Mouse (Mus musculus): Measurements from ENCODE around the gene Gbf1. TPM values are rescaled to one million over a fixed set of nuclear protein-coding genes. Genes with fewer than 3 reads are reported as not detected.

The Gbf1 gene
- polyA plus RNA-seq, 1 experiment from 2014 or later, result 32.9 TPM

DNA sequence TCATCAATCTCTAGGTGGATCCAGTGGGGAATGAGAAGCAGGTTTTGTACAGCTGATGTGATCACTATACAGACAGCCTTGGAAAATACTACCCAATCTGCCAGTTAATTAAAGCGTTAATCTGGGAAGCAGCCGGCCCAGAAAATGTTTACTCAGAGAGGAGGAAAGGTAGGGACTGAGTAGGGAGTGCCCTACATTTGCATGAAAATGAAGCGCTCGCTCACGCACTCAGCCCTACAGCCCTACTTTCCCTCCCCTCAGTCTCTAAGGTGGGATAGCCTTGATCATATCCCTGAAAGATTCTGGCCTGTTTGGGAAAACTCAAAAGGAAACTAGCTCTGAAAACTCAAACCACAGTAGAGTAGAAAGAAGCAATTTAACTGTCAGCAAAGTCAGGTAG, 92.3 kb downstream of the Gbf1 start:
- ATAC-seq (replicated peaks; ENCODE audit: low FRiP score, low read depth), result no peak
- WGBS, result 40% methylated on average over 5 of the region's 5 CpGs

DNA sequence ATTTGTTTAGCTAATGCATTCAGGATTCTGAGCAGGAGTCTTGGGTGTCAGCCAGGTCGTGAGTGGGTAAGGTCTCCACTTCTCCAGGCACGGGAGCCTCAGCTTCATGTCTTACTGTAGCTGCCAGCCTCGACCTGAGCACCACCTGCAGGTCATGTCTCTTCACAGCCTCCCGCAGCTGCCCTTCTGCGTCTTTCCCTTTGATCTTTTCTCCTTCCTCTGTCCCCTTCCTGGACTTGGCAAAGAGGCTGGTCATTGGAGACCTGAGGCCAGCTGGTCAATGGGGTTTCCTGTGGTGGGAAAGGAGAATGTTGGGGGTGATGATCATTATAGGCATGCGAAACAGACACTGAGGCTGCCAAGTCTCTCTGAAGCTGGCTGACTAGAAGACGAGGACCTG, 96.7 kb downstream of the Gbf1 start:
- H3K9ac ChIP-seq (ENCODE audit: low read depth, low read length), result no peak overlapping the region
- H3K36me3 ChIP-seq (ENCODE audit: insufficient read depth, low read length), result peaks cover 4% of the 10 kb centered on the region; the same call in 1 of the 2 replicates
- no peak overlapping the region for H3K4me3 ChIP-seq (replicated peaks; ENCODE audit: low read depth, low read length)
- H3K4me2 ChIP-seq (ENCODE audit: low read length), result no peak overlapping the region
- 27% methylated on average over 7 of the region's 7 CpGs for WGBS
- H3K27me3 ChIP-seq (ENCODE audit: insufficient read depth, low read length), result no peaks in the 10 kb centered on the region
- no peaks in the 10 kb centered on the region for H3K4me1 ChIP-seq (replicated peaks; ENCODE audit: insufficient read depth, low read length)
- ATAC-seq (replicated peaks; ENCODE audit: low FRiP score, low read depth) (no peak), DNase-seq (ENCODE audit: low spot score) (peak; percentile 21)
- H3K9me3 ChIP-seq (replicated peaks; ENCODE audit: low read length), result no peaks in the 10 kb centered on the region
- peak; percentile 53 for TF ChIP-seq CTCF (IDR thresholded peaks at IDR 0.05; ENCODE audit: low read depth)
- H3K27ac ChIP-seq, result no peak overlapping the region

More for the DNA sequence above, 92.3 kb downstream of the Gbf1 start:
- TF ChIP-seq CTCF (IDR thresholded peaks at IDR 0.05; ENCODE audit: low read depth), result no peak
- H3K27ac ChIP-seq, result no peak overlapping the region
- no peak overlapping the region for H3K9ac ChIP-seq (ENCODE audit: low read depth, low read length)
- no peaks in the 10 kb centered on the region for H3K4me1 ChIP-seq (replicated peaks; ENCODE audit: insufficient read depth, low read length)
- 0 out of 2 replicates have a peak, but pooled peaks cover 4% of the 10 kb centered on the region for H3K36me3 ChIP-seq (ENCODE audit: insufficient read depth, low read length)
- H3K4me3 ChIP-seq (replicated peaks; ENCODE audit: low read depth, low read length), result no peak overlapping the region
- DNase-seq (ENCODE audit: low spot score), result no peak
- H3K4me2 ChIP-seq (ENCODE audit: low read length), result no peak overlapping the region
- H3K9me3 ChIP-seq (replicated peaks; ENCODE audit: low read length), result no peaks in the 10 kb centered on the region
- no peaks in the 10 kb centered on the region for H3K27me3 ChIP-seq (ENCODE audit: insufficient read depth, low read length)

DNA sequence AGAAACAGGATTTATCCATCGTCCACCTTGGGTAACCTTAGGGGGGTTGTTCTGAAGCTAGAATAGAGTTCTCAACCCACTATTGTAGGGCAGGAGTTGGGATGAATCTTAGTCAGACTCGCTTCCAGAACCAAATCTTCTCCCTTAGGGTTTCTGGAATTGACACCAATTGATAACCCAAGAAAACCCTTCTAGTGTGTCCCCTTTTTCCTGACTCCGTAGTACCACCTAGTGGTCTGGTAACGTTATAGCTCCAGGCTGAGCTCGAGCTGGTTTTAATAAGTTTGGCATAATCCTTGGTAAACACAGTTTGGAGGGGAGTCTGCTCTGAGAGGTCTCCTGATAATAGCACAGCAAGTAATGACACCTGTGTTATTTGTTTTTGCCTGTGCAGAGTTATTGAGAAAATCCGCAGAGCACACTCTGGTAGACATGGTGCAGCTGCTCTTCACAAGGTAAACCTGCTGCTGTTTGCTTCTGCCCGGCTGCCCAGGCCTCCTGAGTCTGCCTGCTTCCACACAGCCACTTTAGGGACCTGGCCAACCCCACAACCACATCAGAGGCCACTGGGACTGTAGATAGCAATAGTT, 101.9 kb downstream of the Gbf1 start:
- no peak for ATAC-seq (replicated peaks; ENCODE audit: low FRiP score, low read depth)
- Histone ChIP-seq H3K36me3 (ENCODE audit: insufficient read depth, low read length) (peaks cover 15% of the 10 kb centered on the region), H3K9ac (ENCODE audit: low read depth, low read length) (no peak overlapping the region), H3K4me1 (replicated peaks; ENCODE audit: insufficient read depth, low read length) (no peaks in the 10 kb centered on the region), H3K4me2 (ENCODE audit: low read length) (no peak overlapping the region), H3K9me3 (replicated peaks; ENCODE audit: low read length) (no peaks in the 10 kb centered on the region), H3K4me3 (replicated peaks; ENCODE audit: low read depth, low read length) (no peak overlapping the region), H3K27me3 (ENCODE audit: insufficient read depth, low read length) (no peaks in the 10 kb centered on the region), H3K27ac (no peak overlapping the region)
- WGBS, result 39% methylated on average over 7 of the region's 7 CpGs
- DNase-seq (ENCODE audit: low spot score), result peak; percentile 84
- peak; percentile 84 for TF ChIP-seq CTCF (IDR thresholded peaks at IDR 0.05; ENCODE audit: low read depth)

DNA sequence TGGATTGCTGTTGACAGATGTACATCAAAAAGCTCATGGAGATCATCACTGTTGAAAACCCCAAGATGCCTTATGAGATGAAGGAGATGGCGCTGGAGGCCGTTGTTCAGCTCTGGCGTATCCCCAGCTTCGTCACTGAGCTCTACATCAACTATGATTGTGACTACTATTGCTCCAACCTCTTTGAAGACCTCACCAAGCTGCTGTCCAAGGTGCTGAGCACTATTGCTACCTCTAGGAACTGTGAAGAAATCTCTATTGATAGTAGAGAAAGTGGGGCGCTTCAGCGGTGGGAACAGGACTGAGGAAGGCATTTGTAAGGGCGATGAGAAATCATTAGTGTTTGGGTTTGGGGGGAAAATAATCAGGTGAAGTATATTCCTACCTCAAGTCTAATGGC, 112.5 kb downstream of the Gbf1 start:
- H3K27ac ChIP-seq, result no peak overlapping the region
- TF ChIP-seq CTCF (IDR thresholded peaks at IDR 0.05; ENCODE audit: low read depth), result no peak
- no peak overlapping the region for H3K4me2 ChIP-seq (ENCODE audit: low read length)
- no peak overlapping the region for H3K9ac ChIP-seq (ENCODE audit: low read depth, low read length)
- peak; percentile 4 for DNase-seq (ENCODE audit: low spot score)
- no peaks in the 10 kb centered on the region for H3K27me3 ChIP-seq (ENCODE audit: insufficient read depth, low read length)
- no peaks in the 10 kb centered on the region for H3K9me3 ChIP-seq (replicated peaks; ENCODE audit: low read length)
- H3K4me1 ChIP-seq (replicated peaks; ENCODE audit: insufficient read depth, low read length), result no peaks in the 10 kb centered on the region
- no peak overlapping the region for H3K4me3 ChIP-seq (replicated peaks; ENCODE audit: low read depth, low read length)
- H3K36me3 ChIP-seq (ENCODE audit: insufficient read depth, low read length), result peaks cover 64% of the 10 kb centered on the region
- WGBS, result 92% methylated on average over 7 of the region's 7 CpGs
- ATAC-seq (replicated peaks; ENCODE audit: low FRiP score, low read depth), result no peak

DNA sequence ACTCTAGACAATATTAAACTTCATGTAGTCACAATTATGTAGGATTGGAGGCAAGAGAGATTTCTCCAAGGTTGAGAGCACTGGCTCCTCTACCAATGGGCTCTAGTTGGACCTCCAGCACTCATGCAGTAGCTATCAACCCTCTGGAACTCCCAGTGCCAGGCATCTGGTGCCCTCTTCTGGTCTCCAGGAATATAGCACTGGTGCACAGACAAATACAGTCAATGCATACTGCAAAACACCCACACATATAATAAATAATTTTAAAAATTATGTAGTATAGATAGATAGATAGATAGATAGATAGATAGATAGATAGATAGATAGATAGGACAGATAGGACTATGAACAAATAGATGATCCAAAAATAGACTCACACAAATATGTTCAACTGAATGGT, 123.0 kb downstream of the Gbf1 start:
- Histone ChIP-seq H3K36me3 (ENCODE audit: insufficient read depth, low read length) (peaks cover 44% of the 10 kb centered on the region), H3K27ac (no peak overlapping the region), H3K4me3 (replicated peaks; ENCODE audit: low read depth, low read length) (no peak overlapping the region), H3K9ac (ENCODE audit: low read depth, low read length) (no peak overlapping the region), H3K9me3 (replicated peaks; ENCODE audit: low read length) (no peaks in the 10 kb centered on the region), H3K27me3 (ENCODE audit: insufficient read depth, low read length) (no peaks in the 10 kb centered on the region), H3K4me2 (ENCODE audit: low read length) (no peak overlapping the region), H3K4me1 (replicated peaks; ENCODE audit: insufficient read depth, low read length) (no peaks in the 10 kb centered on the region)
- peak; percentile 53 for TF ChIP-seq CTCF (IDR thresholded peaks at IDR 0.05; ENCODE audit: low read depth)
- ATAC-seq (replicated peaks; ENCODE audit: low FRiP score, low read depth), result no peak
- no peak for DNase-seq (ENCODE audit: low spot score)

DNA sequence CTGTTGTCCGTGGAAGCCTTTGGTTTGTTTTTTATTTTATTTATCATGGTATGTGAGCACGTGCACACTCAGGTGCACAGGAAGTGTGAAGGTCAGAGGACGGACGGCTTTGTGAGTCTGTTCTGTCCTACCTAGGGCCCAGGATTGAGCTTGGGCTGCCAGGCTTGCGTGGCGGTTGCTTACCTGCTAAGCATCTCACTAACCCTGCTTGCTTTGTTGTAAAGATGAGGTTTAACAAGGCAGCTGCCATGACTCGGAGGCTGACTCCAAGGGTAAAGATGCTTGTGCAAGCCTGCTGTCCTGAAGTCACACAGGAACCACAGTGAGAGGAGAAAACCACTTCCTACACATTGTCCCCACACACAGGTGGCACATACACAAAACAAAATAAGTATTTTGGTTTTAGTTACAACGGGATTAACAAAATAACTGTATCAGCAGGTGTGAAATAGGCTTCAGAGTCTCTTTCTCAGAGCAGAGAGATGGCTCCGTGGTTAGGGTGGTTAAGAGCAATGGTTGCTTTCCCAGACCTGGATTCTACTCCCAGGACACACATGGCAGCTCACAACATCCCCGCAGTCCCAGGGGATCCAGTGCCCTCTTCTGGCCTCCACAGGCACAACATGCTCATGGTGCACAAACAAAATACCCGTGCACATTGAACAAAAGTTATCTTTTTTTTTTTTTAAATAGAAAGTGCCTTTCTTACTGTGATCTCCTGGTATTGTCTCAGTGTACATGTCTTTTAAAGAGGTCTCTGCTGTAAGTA, 130.0 kb downstream of the Gbf1 start:
- H3K4me1 ChIP-seq (replicated peaks; ENCODE audit: insufficient read depth, low read length), result no peaks in the 10 kb centered on the region
- no peaks in the 10 kb centered on the region for H3K27me3 ChIP-seq (ENCODE audit: insufficient read depth, low read length)
- H3K9ac ChIP-seq (ENCODE audit: low read depth, low read length), result no peak overlapping the region
- peaks cover 68% of the 10 kb centered on the region for H3K36me3 ChIP-seq (ENCODE audit: insufficient read depth, low read length)
- H3K27ac ChIP-seq, result no peak overlapping the region
- ATAC-seq (replicated peaks; ENCODE audit: low FRiP score, low read depth) (no peak), DNase-seq (ENCODE audit: low spot score) (no peak)
- 94% methylated on average over 11 of the region's 11 CpGs for WGBS
- H3K4me3 ChIP-seq (replicated peaks; ENCODE audit: low read depth, low read length), result no peak overlapping the region
- peak; percentile 31; the same call in 1 of the 2 replicates for TF ChIP-seq CTCF (IDR thresholded peaks at IDR 0.05; ENCODE audit: low read depth)
- no peak overlapping the region for H3K4me2 ChIP-seq (ENCODE audit: low read length)
- no peaks in the 10 kb centered on the region for H3K9me3 ChIP-seq (replicated peaks; ENCODE audit: low read length)

All from kidney, postnatal 0 days (tissue).